Comparison of ENCODE assay signal across 8 mouse cellular contexts in genomic region chr1:59484314-59484713, GRCm38 (mm10). TPM values are rescaled to one million over a fixed set of nuclear protein-coding genes. Genes with fewer than 3 reads are reported as not detected.
DNase-seq lines count a peak whose midpoint lies in the region; ATAC-seq and TF ChIP-seq lines count a peak whose summit lies in the region.

No protein-coding gene starts in this region.

- 52% methylated on average over 21 of the region's 21 CpGs for WGBS in kidney, adult 2 months
- 10% methylated on average over 21 of the region's 21 CpGs for WGBS in hindbrain, embryonic 15.5 days
- 7% methylated on average over 21 of the region's 21 CpGs for WGBS in midbrain, embryonic 16.5 days

- peak overlapping the region; percentile 58 for H3K4me3 ChIP-seq in kidney, adult 2 months (ENCODE audit: insufficient read depth, low read depth, low read length)
- H3K4me3 ChIP-seq in cortical plate, adult 2 months (ENCODE audit: insufficient read depth, low read length): peak overlapping the region; percentile 1; the same call in 1 of the 2 replicates
- H3K4me3 ChIP-seq in hindbrain, embryonic 15.5 days: peak overlapping the region; percentile 62
- H3K4me3 ChIP-seq in midbrain, embryonic 16.5 days (ENCODE audit: low read depth, low read length): peak overlapping the region; percentile 52

- TF ChIP-seq POLR2A in kidney, adult 2 months (IDR thresholded peaks at IDR 0.05; ENCODE audit: low read depth, low read length): no peak
- TF ChIP-seq POLR2A in cortical plate, adult 2 months (IDR thresholded peaks at IDR 0.05; ENCODE audit: extremely low read depth, insufficient read depth, low read length): no peak

- ATAC-seq in hindbrain, embryonic 15.5 days (ENCODE audit: low FRiP score, low read depth): no peak; the same call in 1 of the 2 replicates
- ATAC-seq in midbrain, embryonic 16.5 days: no peak

- H3K27ac ChIP-seq in kidney, adult 2 months (ENCODE audit: insufficient read depth, low read depth, low read length): no peak overlapping the region
- H3K27ac ChIP-seq in cortical plate, adult 2 months (ENCODE audit: insufficient read depth, low read length): no peak overlapping the region
- H3K27ac ChIP-seq in hindbrain, embryonic 15.5 days (replicated peaks): peak overlapping the region; percentile 47
- H3K27ac ChIP-seq in midbrain, embryonic 16.5 days (ENCODE audit: low read length): peak overlapping the region; percentile 31; the same call in 1 of the 2 replicates

- peaks cover 11% of the 10 kb centered on the region for H3K4me1 ChIP-seq in kidney, adult 2 months (ENCODE audit: control insufficient read depth, insufficient read depth, low read length)
- no peaks in the 10 kb centered on the region; the same call in 1 of the 2 replicates for H3K4me1 ChIP-seq in cortical plate, adult 2 months (ENCODE audit: control insufficient read depth, insufficient read depth, low read length)
- H3K4me1 ChIP-seq in hindbrain, embryonic 15.5 days (replicated peaks): peaks cover 56% of the 10 kb centered on the region
- H3K4me1 ChIP-seq in midbrain, embryonic 16.5 days (ENCODE audit: control insufficient read depth, insufficient read depth, low read length): peaks cover 30% of the 10 kb centered on the region

- H3K36me3 ChIP-seq in kidney, adult 2 months (ENCODE audit: control insufficient read depth, insufficient read depth, low read length): no peaks in the 10 kb centered on the region
- no peaks in the 10 kb centered on the region for H3K36me3 ChIP-seq in hindbrain, embryonic 15.5 days
- H3K36me3 ChIP-seq in midbrain, embryonic 16.5 days (ENCODE audit: control insufficient read depth, insufficient read depth, low read length): no peaks in the 10 kb centered on the region

- no peak for DNase-seq in kidney, adult 2 months
- DNase-seq in kidney, adult 18-20 months: no peak
- DNase-seq in frontal cortex, postnatal 25 days (ENCODE audit: low spot score in 2 of 2): no peak
- no peak for DNase-seq in retina, embryonic 14.5 days (ENCODE audit: low spot score)
- no peak for DNase-seq in kidney, adult 8-10 months

- TF ChIP-seq CTCF in kidney, adult 2 months (conservative IDR thresholded peaks at IDR 0.05; ENCODE audit: insufficient read depth, insufficient read length, low read depth, low read length): no peak
- no peak for TF ChIP-seq CTCF in cortical plate, adult 2 months (IDR thresholded peaks at IDR 0.05; ENCODE audit: extremely low read depth, insufficient read depth, low read length)

- H3K4me2 ChIP-seq in hindbrain, embryonic 15.5 days: peak overlapping the region; percentile 97
- peak overlapping the region; percentile 96 for H3K4me2 ChIP-seq in midbrain, embryonic 16.5 days (ENCODE audit: low read length)

- H3K9ac ChIP-seq in hindbrain, embryonic 15.5 days: peak overlapping the region; percentile 1; the same call in 1 of the 2 replicates
- peak overlapping the region; percentile 32; the same call in 1 of the 2 replicates for H3K9ac ChIP-seq in midbrain, embryonic 16.5 days (ENCODE audit: low read depth, low read length)

- H3K27me3 ChIP-seq in kidney, adult 2 months (replicated peaks; ENCODE audit: control insufficient read depth, insufficient read depth, low read length): no peaks in the 10 kb centered on the region
- 0 out of 2 replicates have a peak, but pooled peaks cover 11% of the 10 kb centered on the region for H3K27me3 ChIP-seq in hindbrain, embryonic 15.5 days
- H3K27me3 ChIP-seq in midbrain, embryonic 16.5 days (ENCODE audit: control insufficient read depth, insufficient read depth, low read depth, low read length): peaks cover 3% of the 10 kb centered on the region

- H3K9me3 ChIP-seq in hindbrain, embryonic 15.5 days: no peaks in the 10 kb centered on the region
- no peaks in the 10 kb centered on the region for H3K9me3 ChIP-seq in midbrain, embryonic 16.5 days (replicated peaks; ENCODE audit: control insufficient read depth, low read length, poor library complexity, severe bottlenecking)

RNA-seq across cellular contexts. Expression of gene Fzd7, which starts 2.1 kb away (rescaled TPM):
- polyA plus RNA-seq in kidney, adult 2 months (2012; rRNA removed): 8.6 and 12.6 TPM in 2 replicates
- polyA plus RNA-seq in cortical plate, adult 2 months (2012; rRNA removed): 3.2 and 3.3 TPM in 2 replicates
- polyA plus RNA-seq in hindbrain, embryonic 15.5 days (2015; fragmentation: Nextera tagmentation; extraction: Ambion mirVana): 2.5 and 2.8 TPM in 2 replicates
- polyA plus RNA-seq in midbrain, embryonic 16.5 days (2015; fragmentation: Nextera tagmentation; extraction: Ambion mirVana): 2.6 and 3.2 TPM in 2 replicates

RNA-seq across cellular contexts. Expression of gene Gm973, which starts 31.8 kb away (rescaled TPM):
- 0.22 and 0.46 TPM in 2 replicates for polyA plus RNA-seq in kidney, adult 2 months (2012; rRNA removed)
- polyA plus RNA-seq in cortical plate, adult 2 months (2012; rRNA removed): 9.8 and 11.5 TPM in 2 replicates
- polyA plus RNA-seq in hindbrain, embryonic 15.5 days (2015; fragmentation: Nextera tagmentation; extraction: Ambion mirVana): 8.1 and 9.4 TPM in 2 replicates
- polyA plus RNA-seq in midbrain, embryonic 16.5 days (2015; fragmentation: Nextera tagmentation; extraction: Ambion mirVana): 11.8 and 14.1 TPM in 2 replicates

Comparison
In these comparisons a context has a peak if more than half of its experiments do, and no peak if none do; other contexts are left out.
1. H3K27ac ChIP-seq: peak in hindbrain, embryonic 15.5 days (single experiment) and midbrain, embryonic 16.5 days (single experiment); none in kidney, adult 2 months (single experiment) and cortical plate, adult 2 months (single experiment).
2. H3K4me3 ChIP-seq: peak in every context shown above with its lines; median percentile 62 in hindbrain, embryonic 15.5 days; 58 in kidney, adult 2 months; 52 in midbrain, embryonic 16.5 days; 1 in cortical plate, adult 2 months.